Mouse (Mus musculus) stomach, postnatal 0 days (tissue): ENCODE results near the gene Olfr1367. TPM values are rescaled to one million over a fixed set of nuclear protein-coding genes. Genes with fewer than 3 reads are reported as not detected.

ENCODE experiments used
- ATAC-seq: fragments of 200-750 bp; cut with Nextera tagmentation; 2 replicates; pipeline ENCODE4 v1.8.0; 2017; ENCODE audit not compliant: low FRiP score, low TSS enrichment
- DNase-seq: peaks from one replicate; pipeline ENCODE4 v3.0.0-alpha.2; 2016; ENCODE audit warnings: low spot score
- H3K27ac ChIP-seq: fragments of 300-500 bp; sonication (generic); replicated peaks from 2 replicates; pipeline ENCODE4 v1.5.1; 2014; ENCODE audit warnings: mild to moderate bottlenecking, control low read depth
- H3K27me3 ChIP-seq: fragments of 300-500 bp; sonication (generic); 2 replicates; pipeline ENCODE4 v1.6.1; 2014; ENCODE audit warnings: low read length; ENCODE audit not compliant: control insufficient read depth, insufficient read depth
- H3K36me3 ChIP-seq: fragments of 300-500 bp; sonication (generic); 2 replicates; pipeline ENCODE4 v1.6.1; 2014; ENCODE audit warnings: low read length, mixed read lengths; ENCODE audit not compliant: control insufficient read depth, insufficient read depth
- H3K4me1 ChIP-seq: fragments of 300-500 bp; sonication (generic); replicated peaks from 2 replicates; pipeline ENCODE4 v1.6.1; 2014; ENCODE audit warnings: antibody characterized with exemption; ENCODE audit not compliant: control insufficient read depth, insufficient read depth
- H3K4me2 ChIP-seq: fragments of 300-500 bp; sonication (generic); replicated peaks from 2 replicates; pipeline ENCODE4 v1.6.1; 2014; ENCODE audit warnings: low read depth, mild to moderate bottlenecking, control low read depth, moderate library complexity
- H3K4me3 ChIP-seq: fragments of 300-500 bp; sonication (generic); 2 replicates; pipeline ENCODE4 v1.5.1; 2014; ENCODE audit warnings: low read depth, low read length, control low read depth
- H3K9ac ChIP-seq: fragments of 300-500 bp; sonication (generic); 2 replicates; pipeline ENCODE4 v1.6.1; 2014; ENCODE audit warnings: mild to moderate bottlenecking, low read length, control low read depth, mixed read lengths
- H3K9me3 ChIP-seq: fragments of 300-500 bp; sonication (generic); 2 replicates; pipeline ENCODE4 v1.6.1; 2016; ENCODE audit warnings: low read length; ENCODE audit not compliant: control insufficient read depth
- CTCF ChIP-seq: IDR thresholded peaks from 2 replicates; pipeline ENCODE4 v1.5.1; 2016; ENCODE audit warnings: antibody characterized with exemption, low read depth, mild to moderate bottlenecking, moderate library complexity
- EP300 ChIP-seq: optimal IDR thresholded peaks from 2 replicates; pipeline ENCODE3; 2016; ENCODE audit warnings: antibody characterized with exemption
- WGBS: fragments of 180-500 bp; shearing (Covaris S2); extraction: QIAGEN DNeasy Blood & Tissue Kit; methylation state at CpG from one replicate; pipeline ENCODE4 v1.1.7; 2014; 5-methylcytosine and 5-hydroxymethylcytosine counted together
- microRNA-seq: library from miRNA; unstranded; fragments of <30 nt; microRNA quantifications from one replicate; pipeline ENCODE4, GENCODE M21; 2016
- polyA plus RNA-seq: library from polyadenylated mRNA; unstranded; fragments of >200 nt; fragmentation: Nextera tagmentation; extraction: Ambion mirVana; gene quantifications from 2 replicates; pipeline ENCODE4 v1.2.1, GENCODE M21; 2015

The Olfr1367 gene
- polyA plus RNA-seq, 1 experiment from 2014 or later: not detected

DNA sequence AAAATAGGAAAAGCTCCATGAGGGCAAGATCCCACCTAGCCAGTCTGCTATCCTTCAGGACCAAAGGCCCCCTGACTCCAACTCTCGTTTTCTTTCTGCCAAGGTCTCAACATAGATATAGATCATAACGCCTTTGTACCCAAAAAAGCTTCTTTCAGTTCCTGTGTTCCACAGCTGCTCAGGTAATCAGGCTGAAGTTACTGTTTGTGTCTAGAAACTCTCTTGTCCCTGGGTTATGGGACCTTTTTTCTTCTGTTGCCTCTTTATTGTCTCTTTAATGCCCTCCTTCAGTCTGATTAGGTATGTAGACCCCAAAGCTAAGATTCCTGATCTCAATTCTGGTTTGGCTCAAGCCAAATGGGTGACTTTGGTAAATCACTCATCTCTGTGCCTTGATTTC is 50.8 kb downstream of the Olfr1367 start:
- H3K9me3 ChIP-seq: no peaks in the 10 kb centered on the region
- DNase-seq (no peak), ATAC-seq (no peak)
- TF ChIP-seq EP300 (no peak), CTCF (no peak)
- H3K27me3 ChIP-seq: no peaks in the 10 kb centered on the region
- H3K27ac ChIP-seq: no peak overlapping the region
- H3K9ac ChIP-seq: no peak overlapping the region
- no peak overlapping the region for H3K4me2 ChIP-seq
- no peak overlapping the region for H3K4me3 ChIP-seq
- WGBS: 84% methylated on average over 2 of the region's 2 CpGs
- H3K4me1 ChIP-seq: no peaks in the 10 kb centered on the region
- peaks cover 24% of the 10 kb centered on the region for H3K36me3 ChIP-seq

Small RNA genes within 50 kb of the gene (microRNA-seq; reads per million reads assigned to microRNA genes)
- not detected for gene Mir6942

Other genes starting within 250 kb of the Olfr1367 start
- gene Olfr1369-ps1, start 235.4 kb upstream of the Olfr1367 start, polyA plus RNA-seq: 0.04 TPM in 2 replicates
- not detected in 2 replicates for gene Olfr263, start 217.3 kb upstream of the Olfr1367 start, polyA plus RNA-seq
- not detected in 2 replicates for gene Olfr1368, start 201.0 kb upstream of the Olfr1367 start, polyA plus RNA-seq
- 58.5 and 60.2 TPM in 2 replicates for gene Trim27, start 167.5 kb upstream of the Olfr1367 start, polyA plus RNA-seq
- gene Gpx5, start 54.2 kb upstream of the Olfr1367 start, polyA plus RNA-seq: 0.06 TPM in 1 of 2 replicates, not detected in the other
- gene Gpx6, start 34.8 kb upstream of the Olfr1367 start, polyA plus RNA-seq: 0.07 TPM in 1 of 2 replicates, not detected in the other
- 4.3 and 4.6 TPM in 2 replicates for gene Zscan12, start 15.9 kb downstream of the Olfr1367 start, polyA plus RNA-seq
- gene Zkscan3, start 55.8 kb downstream of the Olfr1367 start, polyA plus RNA-seq: 32.9 and 36.4 TPM in 2 replicates
- 0.75 and 0.90 TPM in 2 replicates for gene Pgbd1, start 94.1 kb downstream of the Olfr1367 start, polyA plus RNA-seq
- 16.5 and 17.3 TPM in 2 replicates for gene Zscan26, start 106.8 kb downstream of the Olfr1367 start, polyA plus RNA-seq
- 2.4 and 2.7 TPM in 2 replicates for gene Nkapl, start 121.6 kb downstream of the Olfr1367 start, polyA plus RNA-seq
- 1.7 and 2.4 TPM in 2 replicates for gene Zkscan4, start 132.0 kb downstream of the Olfr1367 start, polyA plus RNA-seq
- gene Gm10065, start 132.5 kb downstream of the Olfr1367 start, polyA plus RNA-seq: not detected in 2 replicates
- gene AK157302, start 148.3 kb downstream of the Olfr1367 start, polyA plus RNA-seq: 0.28 and 0.33 TPM in 2 replicates
- gene Gm11273, start 154.5 kb downstream of the Olfr1367 start, polyA plus RNA-seq: 12.3 and 12.9 TPM in 2 replicates
- gene Zkscan8, start 184.2 kb downstream of the Olfr1367 start, polyA plus RNA-seq: 1.6 and 2.4 TPM in 2 replicates
- 0.07 TPM in 2 replicates for gene Olfr1366, start 195.9 kb downstream of the Olfr1367 start, polyA plus RNA-seq
- 0.04 TPM in 1 of 2 replicates, not detected in the other for gene Olfr1535, start 213.0 kb downstream of the Olfr1367 start, polyA plus RNA-seq
- not detected in 2 replicates for gene Olfr1364, start 234.8 kb downstream of the Olfr1367 start, polyA plus RNA-seq